Mouse (Mus musculus): ENCODE data around the gene 4833427G06Rik.
"Not testable (repeated sequence)": the region's sequence is repeated elsewhere in the genome, so short reads cannot be mapped to it uniquely, and the experiment has no call there.

4833427G06Rik gene

GRCm38 (mm10) chr9:51101756-51102425 lies at the start of gene 4833427G06Rik:
TSS of gene 4833427G06Rik (minus strand) at chr9:51102078.
- DNase-seq = peak; percentile 52 to 70

- DNase-seq = no peak
These were observed 45.4 kb upstream of the 4833427G06Rik start for GRCm38 (mm10) chr9:51147294-51147693.

DNA sequence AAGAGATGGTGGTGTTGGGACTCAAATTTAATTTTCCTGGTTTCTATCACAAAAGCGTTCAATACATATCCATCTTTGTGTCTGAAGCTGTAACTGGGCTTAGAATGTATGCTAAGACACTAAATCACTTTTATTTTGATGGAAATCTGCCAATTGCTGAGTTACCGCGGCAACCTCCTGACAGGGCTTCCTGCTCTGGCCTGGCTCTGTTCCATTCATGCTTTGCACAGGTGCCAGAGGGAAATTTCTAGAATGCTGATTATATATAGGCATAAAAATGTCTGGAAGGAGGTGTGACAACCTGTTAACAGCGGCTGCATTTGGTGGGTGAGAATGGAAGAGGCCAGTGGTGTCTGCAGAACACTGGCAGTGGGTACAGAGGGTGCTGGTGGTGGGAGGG lies 44.6 kb upstream of the 4833427G06Rik start:
- DNase-seq = peak in 1 of 2 experiments; percentile 34

DNA sequence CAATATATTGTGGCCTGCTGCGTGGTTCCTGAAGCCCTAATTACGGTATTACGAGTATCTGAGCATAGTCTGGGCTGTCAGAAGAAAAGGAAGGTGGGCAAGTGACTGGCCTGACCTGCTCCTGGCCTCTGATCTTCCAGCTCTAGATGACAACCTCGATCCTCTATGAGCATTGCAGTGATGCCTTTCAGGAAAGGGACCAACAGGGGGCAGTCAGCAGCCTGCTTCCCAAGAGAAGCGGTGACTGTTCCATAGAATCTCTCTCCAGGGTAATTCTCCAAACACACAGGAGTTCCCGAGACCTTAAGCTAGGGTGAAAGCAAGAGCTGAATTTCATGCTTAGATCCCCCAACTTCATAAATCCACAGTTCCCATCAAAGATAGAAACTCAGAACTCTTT lies 42.3 kb upstream of the 4833427G06Rik start:
- DNase-seq = no peak

GRCm38 (mm10) chr9:51143437-51143836 lies 41.6 kb upstream of the 4833427G06Rik start:
- no peak for DNase-seq

- no peak for DNase-seq
These were observed 38.8 kb upstream of the 4833427G06Rik start for GRCm38 (mm10) chr9:51140711-51141110.

DNA sequence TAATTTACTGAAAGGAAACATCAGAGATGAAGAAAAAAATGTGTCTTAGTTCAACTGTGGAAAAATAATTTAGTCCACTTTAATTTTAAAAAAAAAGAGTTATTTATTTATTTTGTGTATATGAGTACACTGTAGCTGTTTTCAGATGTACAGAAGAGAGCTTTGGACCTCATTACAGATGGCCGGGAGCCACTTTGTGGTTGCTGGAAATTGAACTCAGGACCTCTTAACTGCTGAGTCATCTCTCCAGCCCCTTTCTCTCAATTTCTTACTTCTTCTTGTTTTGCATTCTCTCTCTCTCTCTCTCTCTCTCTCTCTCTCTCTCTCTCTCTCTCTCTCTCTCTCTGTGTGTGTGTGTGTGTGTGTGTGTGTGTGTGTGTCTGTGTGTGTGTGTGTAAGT lies 37.5 kb upstream of the 4833427G06Rik start:
- DNase-seq = not testable (repeated sequence)

DNA sequence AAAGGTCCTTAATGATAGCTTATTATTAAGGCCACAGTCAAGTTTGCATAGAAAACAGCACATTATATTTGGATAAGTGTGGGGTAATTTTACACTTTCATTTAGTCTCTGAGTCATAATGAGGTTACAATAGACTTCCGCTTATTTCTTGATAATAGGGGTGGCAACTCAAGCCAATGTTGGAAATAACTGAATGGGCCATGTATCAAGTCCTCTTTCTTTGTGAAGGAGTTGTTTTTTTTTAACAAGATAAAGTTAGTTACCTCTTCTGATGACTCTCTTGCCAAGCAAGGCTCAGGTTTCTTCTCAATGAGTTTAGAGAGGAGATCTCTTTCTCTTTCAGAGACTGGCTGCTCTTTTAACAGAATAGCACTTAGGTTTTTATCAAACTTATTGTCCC lies 36.4 kb upstream of the 4833427G06Rik start:
- DNase-seq = no peak

DNA sequence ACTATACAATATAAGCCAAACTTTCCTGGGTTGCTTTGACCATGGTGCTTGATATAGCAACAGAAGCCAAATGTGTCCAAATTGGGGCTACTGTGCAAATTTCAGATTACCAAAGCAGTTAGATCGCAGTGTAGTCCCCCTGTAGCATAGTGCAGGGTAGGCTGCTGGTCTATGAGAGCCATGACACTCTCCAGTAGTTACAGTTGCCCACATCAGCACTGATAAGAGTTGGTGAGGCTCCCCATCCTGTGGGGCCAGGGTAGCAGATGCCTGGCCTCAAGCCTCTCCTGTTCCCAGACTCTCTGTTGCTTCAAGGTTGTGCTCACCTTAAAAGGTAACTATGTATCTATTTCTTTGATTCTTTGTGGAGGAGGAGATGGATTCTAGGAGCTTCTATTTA lies 36.0 kb upstream of the 4833427G06Rik start:
- no peak for DNase-seq

GRCm38 (mm10) chr9:51137432-51137831 lies 35.6 kb upstream of the 4833427G06Rik start:
- DNase-seq = no peak

- DNase-seq = peak in 1 of 2 experiments; percentile 40
These were observed 35.1 kb upstream of the 4833427G06Rik start for GRCm38 (mm10) chr9:51136985-51137384.

DNA sequence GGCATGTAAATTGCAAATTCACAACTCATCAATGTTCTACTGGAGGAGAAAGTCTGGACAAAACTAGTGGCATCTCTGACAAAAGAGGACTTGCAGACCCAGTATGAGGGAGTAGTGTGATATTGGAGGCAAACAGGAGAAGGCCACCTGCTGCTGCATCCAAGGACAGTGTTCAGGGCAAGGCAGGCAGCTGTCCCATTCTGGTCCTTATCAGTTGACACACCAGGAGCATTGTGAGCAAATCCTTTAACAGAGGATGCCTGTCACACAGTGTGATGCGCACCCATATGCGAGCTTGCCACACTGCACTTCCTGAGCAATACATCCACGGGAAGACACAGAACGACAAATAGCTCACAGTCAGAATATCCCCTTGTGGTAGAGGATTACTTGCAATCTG lies 12.9 kb upstream of the 4833427G06Rik start:
- no peak for DNase-seq

DNA sequence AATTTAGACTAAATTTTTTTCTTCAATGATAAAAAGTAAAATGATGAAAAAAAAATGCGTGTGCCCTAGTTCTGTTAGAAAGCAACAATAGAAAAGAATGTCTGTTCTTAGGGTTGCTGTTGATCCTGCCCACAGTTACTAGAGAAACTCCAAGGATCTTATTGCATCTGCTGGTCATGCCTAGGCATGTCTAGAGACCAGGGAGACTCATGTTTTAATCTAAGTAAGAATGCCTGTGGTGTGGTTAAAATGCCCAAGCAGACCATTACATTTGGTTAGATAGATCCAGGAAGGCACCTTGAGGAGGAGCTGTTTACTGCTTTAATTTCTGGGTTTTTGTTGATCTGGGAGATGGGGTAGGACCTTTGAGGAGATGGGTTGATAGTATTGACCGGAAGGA lies 3.9 kb upstream of the 4833427G06Rik start:
- no peak for DNase-seq

DNA sequence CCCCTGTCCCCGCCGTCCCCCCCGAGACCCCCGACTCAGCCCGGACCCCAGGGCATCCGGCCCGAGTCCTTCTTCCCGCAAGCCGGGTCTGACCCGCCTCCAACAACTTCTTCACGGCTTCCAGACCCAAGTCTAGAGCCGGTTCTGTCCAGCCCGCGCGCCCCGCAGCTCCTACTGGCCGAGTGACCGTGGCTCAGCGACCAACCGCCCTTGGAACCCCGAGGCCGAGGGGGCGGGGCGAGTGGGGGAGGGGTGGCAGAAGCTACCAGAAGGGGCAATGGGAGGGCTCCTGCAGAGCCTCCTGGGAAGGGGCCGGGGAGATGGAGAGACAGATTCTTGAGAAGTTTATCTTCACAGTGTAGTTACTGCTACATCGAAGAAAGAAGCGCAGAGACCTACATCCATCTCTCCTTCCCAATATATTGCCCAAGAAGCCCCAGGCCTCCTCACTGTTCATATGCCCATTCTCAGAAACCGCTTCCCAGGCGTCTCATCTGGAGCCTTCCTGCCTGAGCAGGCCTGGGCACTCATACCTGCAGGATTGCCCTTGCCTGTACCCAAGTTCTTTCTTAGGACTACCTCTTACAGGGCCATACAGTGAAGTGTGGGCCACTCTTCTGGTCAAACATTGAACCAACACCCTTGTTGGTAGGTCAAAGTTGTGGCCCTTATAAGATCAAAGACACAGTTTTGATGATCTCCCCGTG lies 2.1 kb upstream of the 4833427G06Rik start:
- peak; percentile 40 to 68 for DNase-seq

GRCm38 (mm10) chr9:51102963-51103807 lies 1.3 kb upstream of the 4833427G06Rik start:
- peak; percentile 59 to 72 for DNase-seq

DNA sequence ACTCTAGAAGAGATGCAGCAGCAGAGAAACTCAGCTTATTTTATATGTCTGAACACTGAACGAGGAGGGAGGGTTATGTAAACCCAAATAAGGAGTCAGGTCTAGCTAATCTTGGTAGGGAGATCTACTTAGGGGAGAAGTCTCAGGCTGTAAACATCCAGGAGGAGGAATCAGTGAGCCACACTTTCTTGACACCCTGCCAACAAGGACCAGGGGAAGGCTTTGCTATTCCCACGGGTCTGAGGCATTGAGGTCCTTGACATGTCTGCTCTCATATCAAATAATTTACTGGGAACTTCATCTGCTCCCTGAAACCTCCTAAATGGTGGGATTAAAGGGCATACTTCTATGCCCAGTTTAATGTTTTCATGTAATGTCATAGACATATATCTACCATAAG lies 5.6 kb downstream of the 4833427G06Rik start:
- DNase-seq = no peak

- no peak for DNase-seq
These were observed 8.2 kb downstream of the 4833427G06Rik start for GRCm38 (mm10) chr9:51093697-51094096.

GRCm38 (mm10) chr9:51081614-51082013 lies 20.3 kb downstream of the 4833427G06Rik start:
- DNase-seq = no peak

- peak; percentile 42 to 56 for DNase-seq
These were observed 24.9 kb downstream of the 4833427G06Rik start, which contains the start of gene Layn for GRCm38 (mm10) chr9:51076979-51077315. TSS of gene Layn (minus strand) at chr9:51077094.

DNA sequence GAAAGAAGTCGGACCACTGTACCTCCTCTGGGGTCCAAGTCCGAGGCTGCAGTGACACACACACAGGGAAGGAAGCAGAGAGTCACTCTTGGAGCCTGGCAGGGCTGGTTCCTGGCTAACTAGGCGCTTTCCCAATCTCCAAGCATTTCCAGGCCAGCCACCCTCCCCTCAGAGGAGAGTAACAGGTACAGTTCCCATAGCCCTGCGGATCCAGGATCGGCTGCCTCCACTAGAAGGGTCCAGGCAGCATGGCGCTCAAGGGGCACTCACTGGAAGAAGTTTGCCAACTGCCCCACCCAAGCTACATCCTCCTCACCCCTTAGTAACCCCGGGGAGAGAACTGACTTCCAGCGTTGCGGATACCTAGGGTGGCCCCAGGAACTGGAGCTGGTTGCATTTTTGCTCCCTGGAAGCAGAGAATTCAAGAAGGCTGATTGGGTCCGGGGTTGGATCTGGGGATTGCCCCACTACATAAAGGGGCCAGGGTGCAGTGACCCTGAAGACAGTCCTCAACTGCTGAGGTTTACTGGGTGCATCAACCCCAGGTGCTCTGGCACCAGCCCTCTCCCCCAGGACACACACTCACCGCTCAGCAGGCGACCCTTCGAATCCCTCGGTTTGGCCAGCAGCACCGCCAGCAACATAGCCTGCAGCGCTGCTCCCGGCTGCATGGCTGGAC lies 25.4 kb downstream of the 4833427G06Rik start:
- DNase-seq = peak; percentile 58 to 59

DNA sequence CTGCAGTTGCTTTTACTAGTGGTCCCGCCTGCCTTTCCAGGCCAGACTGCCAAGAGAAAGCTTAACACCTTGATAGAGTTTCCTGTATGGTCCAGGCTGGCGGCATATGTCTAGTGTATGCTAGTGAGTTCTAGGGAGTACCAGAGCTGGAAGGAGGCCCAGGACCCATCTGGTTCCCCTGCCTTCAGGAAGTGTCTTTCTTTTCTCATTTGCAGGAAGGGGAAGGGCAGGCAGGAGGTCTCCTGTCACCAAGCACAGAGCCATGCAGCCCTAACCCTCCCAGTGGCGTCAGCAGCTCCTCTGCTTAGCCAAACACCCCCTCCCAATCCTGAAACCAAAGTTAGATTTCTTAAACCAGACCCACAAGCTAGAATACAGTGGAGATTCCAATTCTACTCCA lies 26.1 kb downstream of the 4833427G06Rik start:
- DNase-seq = peak; percentile 72 to 79

DNA sequence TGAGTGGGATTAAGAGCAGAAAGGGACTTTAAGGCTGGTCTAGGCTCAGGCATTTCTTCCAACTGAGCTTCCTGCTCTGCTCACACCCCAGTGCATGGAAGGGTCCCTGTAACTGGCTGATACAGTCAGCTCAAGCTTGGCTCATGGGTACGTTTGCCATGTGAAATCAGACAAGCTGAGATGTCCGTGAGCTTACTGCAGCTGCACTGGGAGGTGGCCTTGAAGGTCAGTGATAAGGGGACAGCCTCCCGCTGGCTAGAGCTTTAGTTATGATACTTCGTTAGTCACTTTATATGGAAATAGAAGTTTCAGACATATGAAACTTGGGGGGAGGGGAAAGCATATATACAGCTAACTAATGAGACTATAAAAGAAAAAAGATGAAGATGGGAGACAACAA lies 31.1 kb downstream of the 4833427G06Rik start:
- no peak for DNase-seq

GRCm38 (mm10) chr9:51068202-51068601 lies 33.7 kb downstream of the 4833427G06Rik start:
- no peak for DNase-seq
